Mouse (Mus musculus): ENCODE data around the gene Gpr84. TPM values are rescaled to one million over a fixed set of nuclear protein-coding genes. Genes with fewer than 3 reads are reported as not detected.
A peak's percentile ranks its signal among the peaks of the same experiment; 100 is the strongest.

Gene Gpr84
- polyA plus RNA-seq, 1 experiment = 0.62 TPM

DNA sequence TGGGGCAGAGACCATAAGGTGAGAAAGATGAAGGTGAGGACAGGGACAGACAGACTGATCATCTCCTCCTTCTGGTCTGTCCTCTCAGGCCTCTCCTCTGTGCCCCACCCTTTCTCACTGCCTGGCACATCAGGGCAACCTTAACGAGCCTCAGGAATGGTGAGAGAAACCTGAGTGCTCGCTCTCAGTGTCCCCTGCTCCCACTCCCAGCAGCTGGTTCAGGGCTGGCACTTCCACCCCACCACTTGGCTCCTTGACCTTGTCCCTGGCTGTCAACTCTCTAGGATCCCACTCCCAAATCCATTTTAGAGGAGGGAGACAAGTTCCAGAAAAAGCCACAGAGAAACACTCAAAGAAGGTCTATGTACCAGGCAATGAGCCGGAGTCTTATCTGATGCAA is 24.6 kb upstream of the Gpr84 start:
- DNase-seq = no peak
- TF ChIP-seq CTCF (IDR thresholded peaks at IDR 0.05; ENCODE audit: borderline replicate concordance, insufficient read depth, low read depth, low read length) (no peak), POLR2A (IDR thresholded peaks at IDR 0.05; ENCODE audit: borderline replicate concordance, insufficient read depth, low read length) (no peak)
- Histone ChIP-seq H3K4me3 (replicated peaks; ENCODE audit: insufficient read depth, low read depth, low read length) (no peak overlapping the region), H3K4me1 (ENCODE audit: control insufficient read depth, insufficient read depth, low read length) (no peaks in the 10 kb centered on the region; the same call in 1 of the 2 replicates), H3K27me3 (ENCODE audit: control insufficient read depth, insufficient read depth, low read length) (no peaks in the 10 kb centered on the region), H3K27ac (ENCODE audit: insufficient read depth, low read length) (no peak overlapping the region)
- WGBS = 81% methylated on average over 3 of the region's 3 CpGs

DNA sequence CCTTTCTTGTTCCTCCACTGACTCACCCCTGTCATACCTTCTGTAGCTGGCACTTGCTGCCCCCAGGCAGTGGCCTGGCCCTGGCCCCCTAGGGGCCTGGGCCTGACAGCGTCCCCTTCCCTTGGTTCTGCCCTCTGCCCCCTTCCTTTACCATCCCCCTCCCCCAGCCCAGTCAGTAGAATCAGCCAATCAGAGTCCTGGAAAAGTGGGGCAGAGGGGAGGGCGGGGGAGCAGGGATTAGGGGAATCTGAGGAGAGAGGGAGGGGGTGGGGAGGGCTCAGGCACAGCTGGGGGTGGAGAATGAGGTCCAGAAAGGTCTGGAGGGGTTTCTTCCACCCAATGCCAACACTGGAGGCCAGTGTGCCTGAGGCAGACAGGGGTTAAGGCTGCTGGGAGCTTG is 23.8 kb upstream of the Gpr84 start:
- DNase-seq = no peak
- Histone ChIP-seq H3K27ac (ENCODE audit: insufficient read depth, low read length) (no peak overlapping the region), H3K4me1 (ENCODE audit: control insufficient read depth, insufficient read depth, low read length) (no peaks in the 10 kb centered on the region; the same call in 1 of the 2 replicates), H3K4me3 (replicated peaks; ENCODE audit: insufficient read depth, low read depth, low read length) (no peak overlapping the region), H3K27me3 (ENCODE audit: control insufficient read depth, insufficient read depth, low read length) (no peaks in the 10 kb centered on the region)
- WGBS = 18% methylated on average over 2 of the region's 2 CpGs
- TF ChIP-seq CTCF (IDR thresholded peaks at IDR 0.05; ENCODE audit: borderline replicate concordance, insufficient read depth, low read depth, low read length) (no peak), POLR2A (IDR thresholded peaks at IDR 0.05; ENCODE audit: borderline replicate concordance, insufficient read depth, low read length) (no peak)

DNA sequence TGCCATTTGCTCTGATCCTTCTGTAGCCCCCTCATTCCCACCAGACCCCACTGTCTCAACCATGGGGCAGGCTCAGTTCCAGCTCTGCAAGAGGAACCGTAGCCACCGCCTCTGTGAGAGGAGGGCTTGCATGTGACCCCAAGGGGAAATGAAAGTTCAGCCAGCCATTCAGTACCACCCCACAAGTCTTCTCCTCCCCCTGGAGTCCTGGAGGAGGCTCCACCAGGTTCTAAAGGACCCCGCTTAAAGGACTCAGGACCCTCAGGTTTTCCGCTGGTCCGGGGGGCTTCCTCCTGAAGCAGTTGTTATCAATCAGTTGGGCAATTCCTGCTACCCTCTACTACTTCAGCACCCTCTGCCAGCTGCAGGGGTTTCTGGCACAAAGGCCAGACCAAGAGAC is 23.3 kb upstream of the Gpr84 start:
- TF ChIP-seq CTCF (IDR thresholded peaks at IDR 0.05; ENCODE audit: borderline replicate concordance, insufficient read depth, low read depth, low read length) (no peak), POLR2A (IDR thresholded peaks at IDR 0.05; ENCODE audit: borderline replicate concordance, insufficient read depth, low read length) (no peak)
- no peaks in the 10 kb centered on the region for H3K27me3 ChIP-seq (ENCODE audit: control insufficient read depth, insufficient read depth, low read length)
- H3K4me3 ChIP-seq (replicated peaks; ENCODE audit: insufficient read depth, low read depth, low read length) = no peak overlapping the region
- DNase-seq = no peak
- 72% methylated on average over 5 of the region's 5 CpGs for WGBS
- no peaks in the 10 kb centered on the region; the same call in 1 of the 2 replicates for H3K4me1 ChIP-seq (ENCODE audit: control insufficient read depth, insufficient read depth, low read length)
- no peak overlapping the region for H3K27ac ChIP-seq (ENCODE audit: insufficient read depth, low read length)

DNA sequence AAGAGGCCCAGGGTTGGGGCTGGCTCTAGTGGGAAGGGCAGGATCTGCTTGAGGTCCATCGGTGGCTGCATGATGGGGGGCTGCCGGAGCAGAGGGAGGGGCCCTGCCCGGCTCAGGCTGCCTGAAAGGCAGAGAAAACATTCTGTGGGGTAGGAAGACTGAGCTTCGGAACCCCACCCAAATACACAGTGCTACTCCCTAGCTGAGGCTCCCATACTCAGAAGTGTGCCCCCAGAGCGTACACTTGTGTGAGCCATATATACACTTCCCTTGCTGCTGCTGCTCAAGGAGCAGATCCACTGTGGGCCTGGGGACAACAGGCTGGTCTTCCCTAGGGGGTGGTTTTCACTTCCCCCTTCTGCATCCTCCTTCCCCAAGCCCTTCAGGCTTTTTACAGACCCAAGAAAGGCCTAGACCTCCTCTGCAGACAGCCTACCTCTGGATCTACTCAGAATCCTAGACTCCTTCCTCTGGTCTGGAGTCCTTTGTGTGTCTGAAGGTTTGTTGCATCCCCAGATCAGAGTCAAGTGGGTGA is 22.7 kb upstream of the Gpr84 start:
- no peak for TF ChIP-seq CTCF (IDR thresholded peaks at IDR 0.05; ENCODE audit: borderline replicate concordance, insufficient read depth, low read depth, low read length)
- WGBS = 64% methylated on average over 5 of the region's 5 CpGs
- DNase-seq = no peak
- Histone ChIP-seq H3K27me3 (ENCODE audit: control insufficient read depth, insufficient read depth, low read length) (no peaks in the 10 kb centered on the region), H3K4me3 (replicated peaks; ENCODE audit: insufficient read depth, low read depth, low read length) (no peak overlapping the region), H3K27ac (ENCODE audit: insufficient read depth, low read length) (no peak overlapping the region), H3K4me1 (ENCODE audit: control insufficient read depth, insufficient read depth, low read length) (no peaks in the 10 kb centered on the region)

DNA sequence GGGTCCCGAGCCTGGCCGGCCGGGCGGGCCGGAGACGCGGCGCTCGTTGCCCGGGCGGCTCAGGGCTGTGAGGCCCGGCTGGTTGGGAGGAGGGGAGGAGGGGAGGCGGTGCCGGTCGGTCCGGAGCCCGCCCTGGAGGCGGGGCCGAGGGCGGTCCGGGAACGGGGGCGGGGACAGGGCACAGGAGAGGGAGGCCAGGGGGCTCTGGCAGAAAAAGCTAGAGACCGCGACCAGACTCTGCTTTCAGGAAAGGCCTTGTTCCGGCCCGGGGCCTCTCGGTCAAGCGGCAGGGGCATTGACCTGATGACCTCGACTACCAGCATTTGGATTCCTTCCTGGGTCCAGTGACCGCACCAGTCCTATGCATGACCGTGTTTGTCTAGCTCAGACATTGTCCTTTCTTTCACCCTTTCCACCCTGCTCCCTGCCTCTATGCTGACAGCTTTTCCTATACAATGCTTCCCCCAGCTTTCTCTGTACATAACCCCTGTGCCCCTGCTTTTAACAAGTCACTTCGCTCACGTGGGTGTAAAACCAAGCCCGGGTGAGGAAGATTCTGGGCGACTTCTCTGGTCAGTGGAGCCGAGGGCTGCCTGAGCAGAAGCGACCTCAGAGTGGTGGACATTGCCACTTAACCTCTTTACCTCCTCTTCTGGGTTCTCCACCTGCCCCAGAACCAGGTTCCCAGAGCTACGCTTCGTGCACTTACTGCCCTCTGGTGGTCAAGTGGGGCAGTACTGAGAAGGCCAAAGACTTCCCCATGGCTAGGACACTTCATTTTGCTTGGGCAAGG is 13.2 kb upstream of the Gpr84 start:
- Histone ChIP-seq H3K27ac (ENCODE audit: insufficient read depth, low read length) (no peak overlapping the region), H3K4me3 (replicated peaks; ENCODE audit: insufficient read depth, low read depth, low read length) (peak overlapping the region; percentile 88), H3K27me3 (ENCODE audit: control insufficient read depth, insufficient read depth, low read length) (no peaks in the 10 kb centered on the region), H3K4me1 (ENCODE audit: control insufficient read depth, insufficient read depth, low read length) (peaks cover 16% of the 10 kb centered on the region)
- DNase-seq = peak; percentile 87 to 89
- peak; percentile 94 for TF ChIP-seq CTCF (IDR thresholded peaks at IDR 0.05; ENCODE audit: borderline replicate concordance, insufficient read depth, low read depth, low read length)
- peak; percentile 41; the same call in 1 of the 2 replicates for TF ChIP-seq POLR2A (IDR thresholded peaks at IDR 0.05; ENCODE audit: borderline replicate concordance, insufficient read depth, low read length)
- 1% methylated on average over 26 of the region's 40 CpGs for WGBS

DNA sequence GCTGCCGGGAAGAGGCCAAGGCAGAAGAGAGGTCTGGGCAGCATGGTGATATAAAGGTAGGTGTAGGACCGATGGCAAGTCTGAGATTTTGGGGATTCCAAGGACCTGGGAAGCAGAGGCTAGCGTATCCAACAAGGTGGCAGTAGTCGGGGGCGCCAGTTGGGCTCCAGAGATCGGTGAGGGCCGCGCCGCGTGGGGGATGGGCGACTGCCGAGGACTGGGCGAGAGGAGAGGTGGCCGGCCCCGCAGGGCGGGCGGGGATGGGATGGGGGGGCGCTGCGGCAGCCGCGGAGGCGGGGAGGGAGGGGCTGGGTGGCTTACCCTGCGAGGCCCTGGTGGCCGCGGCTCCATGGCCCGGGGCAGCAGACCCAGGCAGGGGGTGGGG is 12.7 kb upstream of the Gpr84 start:
- peak overlapping the region; percentile 88 for H3K4me3 ChIP-seq (replicated peaks; ENCODE audit: insufficient read depth, low read depth, low read length)
- TF ChIP-seq CTCF (IDR thresholded peaks at IDR 0.05; ENCODE audit: borderline replicate concordance, insufficient read depth, low read depth, low read length) = no peak
- TF ChIP-seq POLR2A (IDR thresholded peaks at IDR 0.05; ENCODE audit: borderline replicate concordance, insufficient read depth, low read length) = no peak
- H3K4me1 ChIP-seq (ENCODE audit: control insufficient read depth, insufficient read depth, low read length) = peaks cover 19% of the 10 kb centered on the region
- no peak for DNase-seq
- H3K27me3 ChIP-seq (ENCODE audit: control insufficient read depth, insufficient read depth, low read length) = no peaks in the 10 kb centered on the region
- under 1% methylated on average over 18 of the region's 26 CpGs for WGBS
- H3K27ac ChIP-seq (ENCODE audit: insufficient read depth, low read length) = no peak overlapping the region

DNA sequence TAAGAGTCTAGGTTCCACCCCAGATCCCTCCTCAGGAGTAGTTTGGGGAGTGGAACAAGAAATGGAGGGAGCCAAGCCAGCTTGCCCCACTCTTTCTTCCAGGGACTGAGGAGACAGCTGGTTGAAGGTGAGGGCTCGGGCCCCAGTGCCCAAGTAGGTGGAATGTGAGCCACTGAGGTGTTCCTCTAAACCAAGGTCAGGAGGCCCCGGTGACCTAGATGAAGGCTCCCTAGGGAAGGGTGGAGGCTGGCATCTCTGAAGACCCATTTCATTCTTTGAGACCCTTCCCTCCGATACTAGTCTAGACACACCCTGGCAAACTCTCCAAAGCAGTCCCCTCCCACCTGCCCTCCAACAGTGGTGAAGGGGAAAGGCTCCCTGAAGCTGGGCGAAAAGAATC is 12.0 kb upstream of the Gpr84 start:
- TF ChIP-seq CTCF (IDR thresholded peaks at IDR 0.05; ENCODE audit: borderline replicate concordance, insufficient read depth, low read depth, low read length) = no peak
- TF ChIP-seq POLR2A (IDR thresholded peaks at IDR 0.05; ENCODE audit: borderline replicate concordance, insufficient read depth, low read length) = no peak
- Histone ChIP-seq H3K27ac (ENCODE audit: insufficient read depth, low read length) (no peak overlapping the region), H3K4me1 (ENCODE audit: control insufficient read depth, insufficient read depth, low read length) (peaks cover 22% of the 10 kb centered on the region), H3K4me3 (replicated peaks; ENCODE audit: insufficient read depth, low read depth, low read length) (peak overlapping the region; percentile 88), H3K27me3 (ENCODE audit: control insufficient read depth, insufficient read depth, low read length) (no peaks in the 10 kb centered on the region)
- peak in 1 of 2 experiments; percentile 42 for DNase-seq
- 34% methylated on average over 4 of the region's 4 CpGs for WGBS

DNA sequence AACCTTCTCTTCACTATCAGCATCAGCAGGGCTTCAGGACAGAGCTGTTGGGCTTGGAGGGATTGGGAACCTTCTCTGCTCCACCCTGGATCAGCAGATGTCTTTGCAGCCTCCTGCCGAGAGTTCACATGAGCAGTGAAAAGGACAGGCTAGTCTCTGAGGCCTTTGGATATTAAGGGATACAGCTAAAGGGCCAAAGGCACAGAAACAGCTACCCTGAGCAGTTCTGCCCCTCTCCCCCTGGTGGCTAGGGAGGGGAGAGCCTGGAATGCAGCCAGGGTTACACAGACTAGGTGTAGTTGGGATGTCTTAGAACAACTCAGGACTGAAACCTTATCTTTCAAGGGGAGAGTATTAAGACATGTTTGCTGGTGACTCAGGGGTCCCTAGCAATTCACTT is 10.7 kb upstream of the Gpr84 start:
- peak; percentile 60 to 69 for DNase-seq
- 15% methylated on average over 1 of the region's 1 CpGs for WGBS
- H3K27ac ChIP-seq (ENCODE audit: insufficient read depth, low read length) = no peak overlapping the region; the same call in 1 of the 2 replicates
- peaks cover 22% of the 10 kb centered on the region for H3K4me1 ChIP-seq (ENCODE audit: control insufficient read depth, insufficient read depth, low read length)
- no peak overlapping the region for H3K4me3 ChIP-seq (replicated peaks; ENCODE audit: insufficient read depth, low read depth, low read length)
- no peaks in the 10 kb centered on the region for H3K27me3 ChIP-seq (ENCODE audit: control insufficient read depth, insufficient read depth, low read length)
- peak; percentile 24; the same call in 1 of the 2 replicates for TF ChIP-seq CTCF (IDR thresholded peaks at IDR 0.05; ENCODE audit: borderline replicate concordance, insufficient read depth, low read depth, low read length)
- TF ChIP-seq POLR2A (IDR thresholded peaks at IDR 0.05; ENCODE audit: borderline replicate concordance, insufficient read depth, low read length) = no peak

Measured in cerebellum, adult 2 months (tissue).